1 mouse cellular context compared by ENCODE assay signal in genomic region chr11:113703758-113704157, GRCm38 (mm10).
TF ChIP-seq lines count a peak whose summit lies in the region.

No protein-coding gene starts in this region.

TF ChIP-seq in MEL, 35 proteins besides CTCF, POLR2A, EP300 and RAD21 (continued from another document):
- TF ChIP-seq CHD2 (IDR thresholded peaks at IDR 0.05; ENCODE audit: low read length) = no peak
- TF ChIP-seq JUND (IDR thresholded peaks at IDR 0.05; ENCODE audit: low read depth, low read length) = no peak
- no peak for TF ChIP-seq ZKSCAN1 (IDR thresholded peaks at IDR 0.05; ENCODE audit: low read depth, low read length)
- TF ChIP-seq ZC3H11A (IDR thresholded peaks at IDR 0.05; ENCODE audit: low read depth, low read length) = peak; percentile 100
- peak; percentile 100 for TF ChIP-seq SMC3 (IDR thresholded peaks at IDR 0.05; ENCODE audit: low read depth, low read length)
